Mouse (Mus musculus): ENCODE data around the gene Atl2. TPM values are rescaled to one million over a fixed set of nuclear protein-coding genes. Genes with fewer than 3 reads are reported as not detected.

The Atl2 gene
- polyA plus RNA-seq, 1 experiment from 2014 or later, result 42.3 TPM

GRCm38 (mm10) chr17:79862038-79862437, 33.9 kb downstream of the Atl2 start:
- 59% methylated on average over 1 of the region's 1 CpGs for WGBS
- no peak for ATAC-seq (ENCODE audit: low FRiP score, low TSS enrichment)

GRCm38 (mm10) chr17:79855533-79855932, 40.4 kb downstream of the Atl2 start:
- H3K9me3 ChIP-seq (ENCODE audit: low read length), result no peaks in the 10 kb centered on the region
- ATAC-seq (ENCODE audit: low FRiP score, low TSS enrichment), result no peak
- 81% methylated on average over 8 of the region's 8 CpGs for WGBS
- H3K9ac ChIP-seq (replicated peaks; ENCODE audit: low read length), result no peak overlapping the region
- no peak overlapping the region for H3K4me2 ChIP-seq (replicated peaks; ENCODE audit: low read depth, low read length)
- H3K4me1 ChIP-seq (ENCODE audit: insufficient read depth, low read length), result no peaks in the 10 kb centered on the region
- H3K4me3 ChIP-seq (ENCODE audit: low read length), result no peak overlapping the region
- H3K36me3 ChIP-seq (ENCODE audit: insufficient read depth, low read length), result peaks cover 68% of the 10 kb centered on the region
- H3K27me3 ChIP-seq (ENCODE audit: insufficient read depth, low read length), result no peaks in the 10 kb centered on the region
- H3K27ac ChIP-seq (ENCODE audit: low read length), result no peak overlapping the region

More at GRCm38 (mm10) chr17:79862038-79862437, 33.9 kb downstream of the Atl2 start:
- Histone ChIP-seq H3K4me2 (replicated peaks; ENCODE audit: low read depth, low read length) (no peak overlapping the region), H3K4me1 (ENCODE audit: insufficient read depth, low read length) (0 out of 2 replicates have a peak, but pooled peaks cover 4% of the 10 kb centered on the region), H3K27me3 (ENCODE audit: insufficient read depth, low read length) (no peaks in the 10 kb centered on the region), H3K4me3 (ENCODE audit: low read length) (no peak overlapping the region), H3K36me3 (ENCODE audit: insufficient read depth, low read length) (peaks cover 55% of the 10 kb centered on the region), H3K9ac (replicated peaks; ENCODE audit: low read length) (no peak overlapping the region), H3K27ac (ENCODE audit: low read length) (no peak overlapping the region), H3K9me3 (ENCODE audit: low read length) (no peaks in the 10 kb centered on the region)

GRCm38 (mm10) chr17:79848385-79848784, 47.5 kb downstream of the Atl2 start:
- H3K9me3 ChIP-seq (ENCODE audit: low read length), result no peaks in the 10 kb centered on the region
- no peak overlapping the region for H3K9ac ChIP-seq (replicated peaks; ENCODE audit: low read length)
- WGBS, result 71% methylated on average over 5 of the region's 5 CpGs
- no peaks in the 10 kb centered on the region for H3K4me1 ChIP-seq (ENCODE audit: insufficient read depth, low read length)
- H3K4me2 ChIP-seq (replicated peaks; ENCODE audit: low read depth, low read length), result no peak overlapping the region
- H3K4me3 ChIP-seq (ENCODE audit: low read length), result no peak overlapping the region
- peaks cover 33% of the 10 kb centered on the region for H3K36me3 ChIP-seq (ENCODE audit: insufficient read depth, low read length)
- H3K27me3 ChIP-seq (ENCODE audit: insufficient read depth, low read length), result no peaks in the 10 kb centered on the region
- no peak for ATAC-seq (ENCODE audit: low FRiP score, low TSS enrichment)
- no peak overlapping the region for H3K27ac ChIP-seq (ENCODE audit: low read length)

- WGBS, result 94% methylated on average over 2 of the region's 2 CpGs
- H3K9me3 ChIP-seq (ENCODE audit: low read length), result no peaks in the 10 kb centered on the region
- no peaks in the 10 kb centered on the region for H3K4me1 ChIP-seq (ENCODE audit: insufficient read depth, low read length)
- ATAC-seq (ENCODE audit: low FRiP score, low TSS enrichment), result no peak
- no peak overlapping the region for H3K9ac ChIP-seq (replicated peaks; ENCODE audit: low read length)
- no peak overlapping the region for H3K4me2 ChIP-seq (replicated peaks; ENCODE audit: low read depth, low read length)
- peaks cover 15% of the 10 kb centered on the region for H3K36me3 ChIP-seq (ENCODE audit: insufficient read depth, low read length)
- H3K4me3 ChIP-seq (ENCODE audit: low read length), result no peak overlapping the region
- H3K27ac ChIP-seq (ENCODE audit: low read length), result no peak overlapping the region
- H3K27me3 ChIP-seq (ENCODE audit: insufficient read depth, low read length), result no peaks in the 10 kb centered on the region
Observed at GRCm38 (mm10) chr17:79846182-79846581, 49.7 kb downstream of the Atl2 start.

- H3K27ac ChIP-seq (ENCODE audit: low read length), result no peak overlapping the region
- no peaks in the 10 kb centered on the region for H3K9me3 ChIP-seq (ENCODE audit: low read length)
- 79% methylated on average over 2 of the region's 2 CpGs for WGBS
- no peak overlapping the region for H3K9ac ChIP-seq (replicated peaks; ENCODE audit: low read length)
- no peak for ATAC-seq (ENCODE audit: low FRiP score, low TSS enrichment)
- H3K27me3 ChIP-seq (ENCODE audit: insufficient read depth, low read length), result no peaks in the 10 kb centered on the region
- no peak overlapping the region for H3K4me2 ChIP-seq (replicated peaks; ENCODE audit: low read depth, low read length)
- no peaks in the 10 kb centered on the region for H3K4me1 ChIP-seq (ENCODE audit: insufficient read depth, low read length)
- H3K36me3 ChIP-seq (ENCODE audit: insufficient read depth, low read length), result peaks cover 14% of the 10 kb centered on the region
- H3K4me3 ChIP-seq (ENCODE audit: low read length), result no peak overlapping the region
Observed at GRCm38 (mm10) chr17:79845695-79846094, 50.2 kb downstream of the Atl2 start.

GRCm38 (mm10) chr17:79840254-79841238, 55.4 kb downstream of the Atl2 start:
- Histone ChIP-seq H3K36me3 (ENCODE audit: insufficient read depth, low read length) (no peaks in the 10 kb centered on the region), H3K4me3 (ENCODE audit: low read length) (no peak overlapping the region), H3K27ac (ENCODE audit: low read length) (no peak overlapping the region), H3K27me3 (ENCODE audit: insufficient read depth, low read length) (no peaks in the 10 kb centered on the region), H3K9ac (replicated peaks; ENCODE audit: low read length) (no peak overlapping the region), H3K9me3 (ENCODE audit: low read length) (no peaks in the 10 kb centered on the region), H3K4me2 (replicated peaks; ENCODE audit: low read depth, low read length) (no peak overlapping the region), H3K4me1 (ENCODE audit: insufficient read depth, low read length) (peaks cover 6% of the 10 kb centered on the region; the same call in 1 of the 2 replicates)
- 46% methylated on average over 7 of the region's 7 CpGs for WGBS
- ATAC-seq (ENCODE audit: low FRiP score, low TSS enrichment), result 0 out of 2 replicates have a peak, but pooled peaks have one; percentile 17

GRCm38 (mm10) chr17:79836978-79837377, 58.9 kb downstream of the Atl2 start:
- peaks cover 11% of the 10 kb centered on the region for H3K4me1 ChIP-seq (ENCODE audit: insufficient read depth, low read length)
- H3K9ac ChIP-seq (replicated peaks; ENCODE audit: low read length), result no peak overlapping the region
- no peak for ATAC-seq (ENCODE audit: low FRiP score, low TSS enrichment)
- H3K27me3 ChIP-seq (ENCODE audit: insufficient read depth, low read length), result no peaks in the 10 kb centered on the region
- no peaks in the 10 kb centered on the region for H3K9me3 ChIP-seq (ENCODE audit: low read length)
- H3K36me3 ChIP-seq (ENCODE audit: insufficient read depth, low read length), result no peaks in the 10 kb centered on the region
- 44% methylated on average over 7 of the region's 7 CpGs for WGBS
- H3K4me3 ChIP-seq (ENCODE audit: low read length), result no peak overlapping the region
- H3K27ac ChIP-seq (ENCODE audit: low read length), result no peak overlapping the region
- H3K4me2 ChIP-seq (replicated peaks; ENCODE audit: low read depth, low read length), result no peak overlapping the region

GRCm38 (mm10) chr17:79835714-79836373, 60.1 kb downstream of the Atl2 start:
- Histone ChIP-seq H3K4me3 (ENCODE audit: low read length) (no peak overlapping the region), H3K9ac (replicated peaks; ENCODE audit: low read length) (no peak overlapping the region), H3K9me3 (ENCODE audit: low read length) (no peaks in the 10 kb centered on the region), H3K4me2 (replicated peaks; ENCODE audit: low read depth, low read length) (no peak overlapping the region), H3K4me1 (ENCODE audit: insufficient read depth, low read length) (peaks cover 11% of the 10 kb centered on the region), H3K27ac (ENCODE audit: low read length) (peak overlapping the region; percentile 76), H3K36me3 (ENCODE audit: insufficient read depth, low read length) (no peaks in the 10 kb centered on the region), H3K27me3 (ENCODE audit: insufficient read depth, low read length) (no peaks in the 10 kb centered on the region)
- WGBS, result 21% methylated on average over 5 of the region's 5 CpGs
- peak; percentile 86 for ATAC-seq (ENCODE audit: low FRiP score, low TSS enrichment)

- H3K9me3 ChIP-seq (ENCODE audit: low read length), result no peaks in the 10 kb centered on the region
- no peaks in the 10 kb centered on the region for H3K36me3 ChIP-seq (ENCODE audit: insufficient read depth, low read length)
- no peak overlapping the region for H3K4me3 ChIP-seq (ENCODE audit: low read length)
- no peak overlapping the region for H3K27ac ChIP-seq (ENCODE audit: low read length)
- no peak overlapping the region for H3K9ac ChIP-seq (replicated peaks; ENCODE audit: low read length)
- H3K4me1 ChIP-seq (ENCODE audit: insufficient read depth, low read length), result peaks cover 11% of the 10 kb centered on the region
- WGBS, result 54% methylated on average over 1 of the region's 1 CpGs
- ATAC-seq (ENCODE audit: low FRiP score, low TSS enrichment), result no peak
- no peak overlapping the region for H3K4me2 ChIP-seq (replicated peaks; ENCODE audit: low read depth, low read length)
- H3K27me3 ChIP-seq (ENCODE audit: insufficient read depth, low read length), result no peaks in the 10 kb centered on the region
Observed at GRCm38 (mm10) chr17:79832284-79832683, 63.6 kb downstream of the Atl2 start.
